Mouse (Mus musculus): ENCODE measurements around the gene Nrxn1.

DNA sequence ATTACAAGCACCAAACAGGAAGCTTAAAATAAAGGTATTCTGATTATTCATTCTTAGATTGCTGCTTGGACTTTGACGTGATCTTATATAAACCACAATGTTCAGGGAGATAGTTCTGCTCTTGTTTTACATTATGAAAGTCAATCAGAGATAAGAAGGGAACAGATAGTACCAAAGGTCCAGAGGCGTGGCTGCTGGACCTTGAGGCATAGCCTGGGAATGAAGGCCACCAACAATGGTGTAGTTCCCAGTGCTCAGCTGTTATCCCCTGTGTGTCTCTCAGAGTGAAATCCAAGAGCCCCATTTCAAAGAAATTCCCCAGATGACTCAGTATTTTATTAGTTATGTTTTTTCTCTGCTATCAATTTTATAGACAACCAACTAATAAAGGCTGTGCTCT is 294.2 kb downstream of the Nrxn1 start:
- TF ChIP-seq CTCF (IDR thresholded peaks at IDR 0.05; ENCODE audit: low read depth), result no peak
- no peak for TF ChIP-seq EP300 (optimal IDR thresholded peaks at IDR 0.05)
